In genomic region chr3:116710941-116711340, GRCm38 (mm10) we compare ENCODE assay signal across 8 mouse cellular contexts. TPM values are rescaled to one million over a fixed set of nuclear protein-coding genes. Genes with fewer than 3 reads are reported as not detected.
A peak's percentile ranks its signal among the peaks of the same experiment; 100 is the strongest.
DNase-seq lines count a peak whose midpoint lies in the region; ATAC-seq and TF ChIP-seq lines count a peak whose summit lies in the region.

No protein-coding gene starts in this region.

- ATAC-seq in lung, postnatal 0 days = no peak
- 0 out of 2 replicates have a peak, but pooled peaks have one; percentile 28 for ATAC-seq in forebrain, embryonic 11.5 days (replicated peaks; ENCODE audit: low FRiP score)
- peak; percentile 70 for ATAC-seq in liver, embryonic 12.5 days
- no peak for ATAC-seq in stomach, embryonic 15.5 days (ENCODE audit: insufficient read depth, low FRiP score, low read depth)

- H3K27ac ChIP-seq in lung, postnatal 0 days (ENCODE audit: low read length) = no peak overlapping the region
- H3K27ac ChIP-seq in forebrain, embryonic 11.5 days (ENCODE audit: low read depth, low read length) = no peak overlapping the region
- peak overlapping the region; percentile 90 for H3K27ac ChIP-seq in liver, embryonic 12.5 days
- H3K27ac ChIP-seq in stomach, embryonic 15.5 days = no peak overlapping the region

- no peaks in the 10 kb centered on the region for H3K27me3 ChIP-seq in lung, postnatal 0 days (replicated peaks; ENCODE audit: insufficient read depth, low read length)
- no peaks in the 10 kb centered on the region; the same call in 1 of the 2 replicates for H3K27me3 ChIP-seq in forebrain, embryonic 11.5 days (ENCODE audit: control insufficient read depth, insufficient read depth, low read length)
- H3K27me3 ChIP-seq in liver, embryonic 12.5 days (replicated peaks) = no peaks in the 10 kb centered on the region
- H3K27me3 ChIP-seq in stomach, embryonic 15.5 days (replicated peaks) = no peaks in the 10 kb centered on the region

- DNase-seq in lung, postnatal 0 days (ENCODE audit: low spot score) = no peak
- DNase-seq in lung, adult 18-20 months = no peak
- DNase-seq in forebrain, embryonic 11.5 days (ENCODE audit: low spot score) = no peak
- DNase-seq in cerebellum, adult 9-10 months = no peak
- no peak for DNase-seq in gastrocnemius, postnatal 10 days
- no peak for DNase-seq in spleen, adult 18-20 months

- peak overlapping the region; percentile 93; the same call in 1 of the 2 replicates for H3K9ac ChIP-seq in lung, postnatal 0 days (replicated peaks; ENCODE audit: low read depth)
- H3K9ac ChIP-seq in forebrain, embryonic 11.5 days (ENCODE audit: low read length) = peak overlapping the region; percentile 94; the same call in 1 of the 2 replicates
- peak overlapping the region; percentile 91 for H3K9ac ChIP-seq in liver, embryonic 12.5 days
- H3K9ac ChIP-seq in stomach, embryonic 15.5 days = no peak overlapping the region

- H3K9me3 ChIP-seq in lung, postnatal 0 days (ENCODE audit: low read length) = no peaks in the 10 kb centered on the region
- no peaks in the 10 kb centered on the region for H3K9me3 ChIP-seq in forebrain, embryonic 11.5 days (ENCODE audit: control insufficient read depth, low read length)
- no peaks in the 10 kb centered on the region for H3K9me3 ChIP-seq in liver, embryonic 12.5 days (replicated peaks)
- no peaks in the 10 kb centered on the region for H3K9me3 ChIP-seq in stomach, embryonic 15.5 days

- peaks cover 5% of the 10 kb centered on the region; the same call in 1 of the 2 replicates for H3K4me1 ChIP-seq in lung, postnatal 0 days (ENCODE audit: insufficient read depth, low read depth, low read length)
- peaks cover 5% of the 10 kb centered on the region; the same call in 1 of the 2 replicates for H3K4me1 ChIP-seq in forebrain, embryonic 11.5 days (replicated peaks; ENCODE audit: control insufficient read depth, insufficient read depth, low read length)
- peaks cover 41% of the 10 kb centered on the region for H3K4me1 ChIP-seq in liver, embryonic 12.5 days
- peaks cover 8% of the 10 kb centered on the region; the same call in 1 of the 2 replicates for H3K4me1 ChIP-seq in stomach, embryonic 15.5 days

- no peak for TF ChIP-seq EP300 in lung, postnatal 0 days (IDR thresholded peaks at IDR 0.05)

- WGBS in lung, postnatal 0 days = 38% methylated on average over 9 of the region's 9 CpGs
- 62% methylated on average over 9 of the region's 9 CpGs for WGBS in forebrain, embryonic 11.5 days
- WGBS in liver, embryonic 12.5 days (ENCODE audit: insufficient replicate concordance) = 30% methylated on average over 9 of the region's 9 CpGs
- 34% methylated on average over 9 of the region's 9 CpGs for WGBS in stomach, embryonic 15.5 days

- peak overlapping the region; percentile 92; the same call in 1 of the 2 replicates for H3K4me3 ChIP-seq in lung, postnatal 0 days (ENCODE audit: low read depth, low read length)
- H3K4me3 ChIP-seq in forebrain, embryonic 11.5 days (ENCODE audit: low read depth, low read length) = peak overlapping the region; percentile 91
- peak overlapping the region; percentile 76 for H3K4me3 ChIP-seq in liver, embryonic 12.5 days
- peak overlapping the region; percentile 78 for H3K4me3 ChIP-seq in stomach, embryonic 15.5 days (replicated peaks)

- no peaks in the 10 kb centered on the region; the same call in 1 of the 2 replicates for H3K36me3 ChIP-seq in lung, postnatal 0 days (ENCODE audit: insufficient read depth, low read length)
- H3K36me3 ChIP-seq in forebrain, embryonic 11.5 days (ENCODE audit: control insufficient read depth, insufficient read depth, low read length) = no peaks in the 10 kb centered on the region
- peaks cover 11% of the 10 kb centered on the region for H3K36me3 ChIP-seq in liver, embryonic 12.5 days
- H3K36me3 ChIP-seq in stomach, embryonic 15.5 days = no peaks in the 10 kb centered on the region

- peak overlapping the region; percentile 87 for H3K4me2 ChIP-seq in lung, postnatal 0 days (replicated peaks; ENCODE audit: low read depth, low read length)
- H3K4me2 ChIP-seq in forebrain, embryonic 11.5 days (ENCODE audit: low read depth, low read length, severe bottlenecking) = peak overlapping the region; percentile 84; the same call in 1 of the 2 replicates
- peak overlapping the region; percentile 80 for H3K4me2 ChIP-seq in liver, embryonic 12.5 days
- peak overlapping the region; percentile 67 for H3K4me2 ChIP-seq in stomach, embryonic 15.5 days

- TF ChIP-seq CTCF in lung, postnatal 0 days (IDR thresholded peaks at IDR 0.05) = no peak

RNA-seq across cellular contexts. Expression of gene Slc35a3, which starts 1.7 kb away (rescaled TPM):
- 10.0 TPM in 2 replicates for polyA plus RNA-seq in lung, postnatal 0 days (2015; fragmentation: Nextera tagmentation; extraction: Ambion mirVana)
- polyA plus RNA-seq in forebrain, embryonic 11.5 days (2014; fragmentation: Nextera tagmentation; extraction: Ambion mirVana) = 8.4 and 11.2 TPM in 2 replicates
- polyA plus RNA-seq in liver, embryonic 12.5 days (2016; fragmentation: Nextera tagmentation; extraction: Ambion mirVana) = 12.0 and 13.8 TPM in 2 replicates
- polyA plus RNA-seq in stomach, embryonic 15.5 days (2015; fragmentation: Nextera tagmentation; extraction: Ambion mirVana) = 21.5 and 22.3 TPM in 2 replicates
- total RNA-seq in gastrocnemius, postnatal 10 days (2021) = 10 to 100 TPM; 10.6 to 11.8 TPM

RNA-seq across cellular contexts. Expression of gene Gm43191, which starts 29.9 kb away (rescaled TPM):
- polyA plus RNA-seq in lung, postnatal 0 days (2015; fragmentation: Nextera tagmentation; extraction: Ambion mirVana) = not detected in 2 replicates
- not detected in 2 replicates for polyA plus RNA-seq in forebrain, embryonic 11.5 days (2014; fragmentation: Nextera tagmentation; extraction: Ambion mirVana)
- not detected in 2 replicates for polyA plus RNA-seq in liver, embryonic 12.5 days (2016; fragmentation: Nextera tagmentation; extraction: Ambion mirVana)
- polyA plus RNA-seq in stomach, embryonic 15.5 days (2015; fragmentation: Nextera tagmentation; extraction: Ambion mirVana) = 0.61 TPM in 1 of 2 replicates, not detected in the other
- not detected for total RNA-seq in gastrocnemius, postnatal 10 days (2021)

RNA-seq across cellular contexts. Expression of gene Mfsd14a, which starts 48.5 kb away (rescaled TPM):
- 70.4 and 73.4 TPM in 2 replicates for polyA plus RNA-seq in lung, postnatal 0 days (2015; fragmentation: Nextera tagmentation; extraction: Ambion mirVana)
- 83.2 and 88.1 TPM in 2 replicates for polyA plus RNA-seq in forebrain, embryonic 11.5 days (2014; fragmentation: Nextera tagmentation; extraction: Ambion mirVana)
- polyA plus RNA-seq in liver, embryonic 12.5 days (2016; fragmentation: Nextera tagmentation; extraction: Ambion mirVana) = 49.6 and 53.1 TPM in 2 replicates
- 79.5 and 86.6 TPM in 2 replicates for polyA plus RNA-seq in stomach, embryonic 15.5 days (2015; fragmentation: Nextera tagmentation; extraction: Ambion mirVana)
- total RNA-seq in gastrocnemius, postnatal 10 days (2021) = 10 to 100 TPM; 15.9 to 20.0 TPM

Comparison
In these comparisons a context has a peak if more than half of its experiments do, and no peak if none do; other contexts are left out.
1. ATAC-seq: peak in forebrain, embryonic 11.5 days (single experiment) and liver, embryonic 12.5 days (single experiment); none in lung, postnatal 0 days (single experiment) and stomach, embryonic 15.5 days (single experiment).
2. Peak in every context shown above with its lines, with median percentiles within 50 percentile points of each other: H3K4me2 ChIP-seq and H3K4me3 ChIP-seq.